Mouse (Mus musculus) gastrocnemius, postnatal 36 days (tissue): ENCODE measurements around the gene Sdf2l1. TPM values are rescaled to one million over a fixed set of nuclear protein-coding genes. Genes with fewer than 3 reads are reported as not detected.

ENCODE experiments used
- DNase-seq, 2 experiments: peaks; one replicate each; pipeline ENCODE4 v3.0.0; 2022
- intact Hi-C: fragments of 180-260 bp; cut with DNase I; formaldehyde crosslinking; loops from one replicate; pipeline ENCODE4 v1.15.1; 2025
- microRNA-seq, 2 experiments: library from miRNA; unstranded; fragments of <30 nt; microRNA quantifications; one replicate each; pipeline ENCODE4 v1.2.0; 2021
- total RNA-seq, 2 experiments: library from RNA; stranded (reverse); gene quantifications; 2 replicates each; pipeline ENCODE4 v1.2.3; 2021

Sdf2l1 gene
- total RNA-seq, 2 experiments from 2014 or later, result 3.8 to 4.8 TPM

GRCm38 (mm10) chr16:17127292-17127691 is 4.9 kb downstream of the Sdf2l1 start:
- intact Hi-C loops, result loop anchor here (5.0 kb wide), 1 partner anchor 150 kb away; the partner anchor contains the start of gene Tmem191c
- no peak for DNase-seq

GRCm38 (mm10) chr16:17124871-17125520 is 7.2 kb downstream of the Sdf2l1 start, which contains the start of gene 2610318N02Rik:
Gene 2610318N02Rik, minus strand, starts transcription at chr16:17125167.
- intact Hi-C loops, result loop anchor here (5.0 kb wide), 1 partner anchor 152 kb away; the partner anchor contains the start of gene Tmem191c

GRCm38 (mm10) chr16:17124119-17124870 is 7.9 kb downstream of the Sdf2l1 start:
- DNase-seq, result no peak
- intact Hi-C loops, result no loop called here

More at GRCm38 (mm10) chr16:17124871-17125520, 7.2 kb downstream of the Sdf2l1 start, which contains the start of gene 2610318N02Rik:
- no peak for DNase-seq

- intact Hi-C loops, result no loop called here
- no peak for DNase-seq
Measured at GRCm38 (mm10) chr16:17121569-17121968, 10.6 kb downstream of the Sdf2l1 start.

GRCm38 (mm10) chr16:17117309-17117799 is 14.8 kb downstream of the Sdf2l1 start:
- intact Hi-C loops, result no loop called here
- DNase-seq, result no peak

GRCm38 (mm10) chr16:17110771-17111743 is 21.1 kb downstream of the Sdf2l1 start, which contains the start of gene Ppil2:
Gene Ppil2, minus strand, starts transcription at chr16:17111257.
- intact Hi-C loops, result no loop called here
- peak; percentile 40 to 58 for DNase-seq

GRCm38 (mm10) chr16:17104600-17104999 is 27.6 kb downstream of the Sdf2l1 start:
- no peak for DNase-seq
- intact Hi-C loops, result no loop called here

GRCm38 (mm10) chr16:17102630-17103220 is 29.5 kb downstream of the Sdf2l1 start:
- no peak for DNase-seq
- intact Hi-C loops, result no loop called here

- DNase-seq, result no peak
- intact Hi-C loops, result no loop called here
Measured at GRCm38 (mm10) chr16:17096938-17097337, 35.2 kb downstream of the Sdf2l1 start.

- intact Hi-C loops, result no loop called here
- no peak for DNase-seq
Measured at GRCm38 (mm10) chr16:17088346-17088745, 43.8 kb downstream of the Sdf2l1 start.

GRCm38 (mm10) chr16:17086669-17087193 is 45.5 kb downstream of the Sdf2l1 start:
- intact Hi-C loops, result no loop called here
- no peak for DNase-seq

GRCm38 (mm10) chr16:17086241-17086640 is 45.9 kb downstream of the Sdf2l1 start:
- intact Hi-C loops, result no loop called here
- no peak for DNase-seq

GRCm38 (mm10) chr16:17085636-17086035 is 46.5 kb downstream of the Sdf2l1 start:
- no peak for DNase-seq
- intact Hi-C loops, result no loop called here

- intact Hi-C loops, result no loop called here
Measured at GRCm38 (mm10) chr16:17082121-17082792, 49.9 kb downstream of the Sdf2l1 start.

More at GRCm38 (mm10) chr16:17082121-17082792, 49.9 kb downstream of the Sdf2l1 start:
- no peak for DNase-seq

Small RNA genes within 50 kb of the gene (microRNA-seq; reads per million reads assigned to microRNA genes)
- 39.4 to 54.2 reads per million in 2 experiments for gene Mir130b
- 1.5 to 2.1 reads per million in 2 experiments for gene Mir301b

Other genes with a start within 250 kb of the Sdf2l1 start
- gene Ppm1f, start 235.9 kb downstream of the Sdf2l1 start, total RNA-seq, result 10 to 100 TPM; 11.1 to 11.8 TPM
- 10 to 100 TPM; 87.9 to 89.5 TPM for gene Mapk1, start 149.0 kb downstream of the Sdf2l1 start, total RNA-seq
- gene Ypel1, start 62.7 kb downstream of the Sdf2l1 start, total RNA-seq, result under 1 TPM; 0.69 to 0.94 TPM
- 10 to 100 TPM; 23.2 to 29.4 TPM for gene Ppil2, start 21.1 kb downstream of the Sdf2l1 start, total RNA-seq
- under 1 TPM in 1 of 2 experiments, not detected in 1; 0.92 TPM for gene 2610318N02Rik, start 7.2 kb downstream of the Sdf2l1 start, total RNA-seq
- under 1 TPM in 1 of 2 experiments, not detected in 1; 0.20 TPM for gene Ydjc, start 12.2 kb upstream of the Sdf2l1 start, total RNA-seq
- gene Ccdc116, start 14.8 kb upstream of the Sdf2l1 start, total RNA-seq, result under 1 TPM in 1 of 2 experiments, not detected in 1; 0.26 TPM
- gene Ube2l3, start 70.3 kb upstream of the Sdf2l1 start, total RNA-seq, result 100 to 1,000 TPM; 130 to 135 TPM
- not detected for gene Rimbp3, start 76.2 kb upstream of the Sdf2l1 start, total RNA-seq
- 1 to 10 TPM; 1.1 to 1.3 TPM for gene Hic2, start 101.2 kb upstream of the Sdf2l1 start, total RNA-seq
- gene Tmem191c, start 143.7 kb upstream of the Sdf2l1 start, total RNA-seq, result 1 to 10 TPM in 1 of 2 experiments, under 1 TPM in 1; 0.91 to 1.4 TPM
- under 1 TPM in 1 of 2 experiments, not detected in 1; 0.27 TPM for gene Serpind1, start 199.0 kb upstream of the Sdf2l1 start, total RNA-seq